Mouse (Mus musculus): ENCODE measurements around the gene Nsmce4a. TPM values are rescaled to one million over a fixed set of nuclear protein-coding genes. Genes with fewer than 3 reads are reported as not detected.

The Nsmce4a gene
- polyA plus RNA-seq, 1 experiment from 2014 or later, result 234 TPM

- ATAC-seq (ENCODE audit: insufficient number of reproducible peaks, low FRiP score, low TSS enrichment, low read depth), result no peak
- no peak overlapping the region for H3K4me2 ChIP-seq (ENCODE audit: low read depth, severe bottlenecking)
- 71% methylated on average over 4 of the region's 4 CpGs for WGBS
Measured at GRCm38 (mm10) chr7:130558592-130558991, 14.3 kb downstream of the Nsmce4a start.

GRCm38 (mm10) chr7:130555597-130555996 lies 17.3 kb downstream of the Nsmce4a start:
- WGBS, result 79% methylated on average over 5 of the region's 5 CpGs
- Histone ChIP-seq H3K9ac (ENCODE audit: low read length) (no peak overlapping the region), H3K4me3 (ENCODE audit: low read depth, low read length) (no peak overlapping the region), H3K27me3 (ENCODE audit: control insufficient read depth, insufficient read depth, low read length) (no peaks in the 10 kb centered on the region), H3K4me1 (ENCODE audit: control insufficient read depth, insufficient read depth, low read length) (no peaks in the 10 kb centered on the region), H3K9me3 (ENCODE audit: control insufficient read depth, low read length) (no peaks in the 10 kb centered on the region), H3K4me2 (ENCODE audit: low read depth, severe bottlenecking) (no peak overlapping the region), H3K36me3 (ENCODE audit: control insufficient read depth, insufficient read depth, low read length) (no peaks in the 10 kb centered on the region), H3K27ac (replicated peaks; ENCODE audit: low read depth, low read length) (no peak overlapping the region)
- DNase-seq (ENCODE audit: low spot score), result no peak
- ATAC-seq (ENCODE audit: insufficient number of reproducible peaks, low FRiP score, low TSS enrichment, low read depth), result no peak

More at GRCm38 (mm10) chr7:130558592-130558991, 14.3 kb downstream of the Nsmce4a start:
- H3K36me3 ChIP-seq (ENCODE audit: control insufficient read depth, insufficient read depth, low read length), result no peaks in the 10 kb centered on the region
- no peaks in the 10 kb centered on the region for H3K4me1 ChIP-seq (ENCODE audit: control insufficient read depth, insufficient read depth, low read length)
- DNase-seq (ENCODE audit: low spot score), result no peak
- no peaks in the 10 kb centered on the region for H3K9me3 ChIP-seq (ENCODE audit: control insufficient read depth, low read length)
- no peak overlapping the region for H3K9ac ChIP-seq (ENCODE audit: low read length)
- H3K27ac ChIP-seq (replicated peaks; ENCODE audit: low read depth, low read length), result no peak overlapping the region
- no peak overlapping the region for H3K4me3 ChIP-seq (ENCODE audit: low read depth, low read length)
- H3K27me3 ChIP-seq (ENCODE audit: control insufficient read depth, insufficient read depth, low read length), result no peaks in the 10 kb centered on the region

GRCm38 (mm10) chr7:130553321-130553720 lies 19.6 kb downstream of the Nsmce4a start:
- WGBS, result 75% methylated on average over 4 of the region's 4 CpGs
- no peak overlapping the region for H3K27ac ChIP-seq (replicated peaks; ENCODE audit: low read depth, low read length)
- DNase-seq (ENCODE audit: low spot score), result no peak

GRCm38 (mm10) chr7:130552780-130553179 lies 20.1 kb downstream of the Nsmce4a start:
- ATAC-seq (ENCODE audit: insufficient number of reproducible peaks, low FRiP score, low TSS enrichment, low read depth) (no peak), DNase-seq (ENCODE audit: low spot score) (no peak)
- Histone ChIP-seq H3K9ac (ENCODE audit: low read length) (no peak overlapping the region), H3K4me3 (ENCODE audit: low read depth, low read length) (no peak overlapping the region), H3K36me3 (ENCODE audit: control insufficient read depth, insufficient read depth, low read length) (no peaks in the 10 kb centered on the region), H3K9me3 (ENCODE audit: control insufficient read depth, low read length) (no peaks in the 10 kb centered on the region), H3K4me2 (ENCODE audit: low read depth, severe bottlenecking) (no peak overlapping the region), H3K4me1 (ENCODE audit: control insufficient read depth, insufficient read depth, low read length) (no peaks in the 10 kb centered on the region), H3K27ac (replicated peaks; ENCODE audit: low read depth, low read length) (no peak overlapping the region), H3K27me3 (ENCODE audit: control insufficient read depth, insufficient read depth, low read length) (no peaks in the 10 kb centered on the region)
- WGBS, result 73% methylated on average over 5 of the region's 5 CpGs

More at GRCm38 (mm10) chr7:130553321-130553720, 19.6 kb downstream of the Nsmce4a start:
- H3K4me1 ChIP-seq (ENCODE audit: control insufficient read depth, insufficient read depth, low read length), result no peaks in the 10 kb centered on the region
- no peak overlapping the region for H3K9ac ChIP-seq (ENCODE audit: low read length)
- no peaks in the 10 kb centered on the region for H3K36me3 ChIP-seq (ENCODE audit: control insufficient read depth, insufficient read depth, low read length)
- H3K9me3 ChIP-seq (ENCODE audit: control insufficient read depth, low read length), result no peaks in the 10 kb centered on the region
- no peak for ATAC-seq (ENCODE audit: insufficient number of reproducible peaks, low FRiP score, low TSS enrichment, low read depth)
- no peak overlapping the region for H3K4me3 ChIP-seq (ENCODE audit: low read depth, low read length)
- no peak overlapping the region for H3K4me2 ChIP-seq (ENCODE audit: low read depth, severe bottlenecking)
- H3K27me3 ChIP-seq (ENCODE audit: control insufficient read depth, insufficient read depth, low read length), result no peaks in the 10 kb centered on the region

GRCm38 (mm10) chr7:130547635-130548175 lies 25.2 kb downstream of the Nsmce4a start:
- Histone ChIP-seq H3K4me1 (ENCODE audit: control insufficient read depth, insufficient read depth, low read length) (peaks cover 5% of the 10 kb centered on the region), H3K4me2 (ENCODE audit: low read depth, severe bottlenecking) (no peak overlapping the region), H3K9ac (ENCODE audit: low read length) (no peak overlapping the region), H3K4me3 (ENCODE audit: low read depth, low read length) (no peak overlapping the region), H3K9me3 (ENCODE audit: control insufficient read depth, low read length) (no peaks in the 10 kb centered on the region), H3K27me3 (ENCODE audit: control insufficient read depth, insufficient read depth, low read length) (no peaks in the 10 kb centered on the region), H3K27ac (replicated peaks; ENCODE audit: low read depth, low read length) (no peak overlapping the region; the same call in 1 of the 2 replicates), H3K36me3 (ENCODE audit: control insufficient read depth, insufficient read depth, low read length) (peaks cover 5% of the 10 kb centered on the region; the same call in 1 of the 2 replicates)
- 84% methylated on average over 12 of the region's 12 CpGs for WGBS
- DNase-seq (ENCODE audit: low spot score) (no peak), ATAC-seq (ENCODE audit: insufficient number of reproducible peaks, low FRiP score, low TSS enrichment, low read depth) (no peak)

GRCm38 (mm10) chr7:130546791-130547484 lies 26.0 kb downstream of the Nsmce4a start:
- peak overlapping the region; percentile 67 for H3K4me3 ChIP-seq (ENCODE audit: low read depth, low read length)
- peak overlapping the region; percentile 100 for H3K27ac ChIP-seq (replicated peaks; ENCODE audit: low read depth, low read length)
- H3K27me3 ChIP-seq (ENCODE audit: control insufficient read depth, insufficient read depth, low read length), result no peaks in the 10 kb centered on the region
- WGBS, result under 1% methylated on average over 82 of the region's 84 CpGs
- H3K9me3 ChIP-seq (ENCODE audit: control insufficient read depth, low read length), result no peaks in the 10 kb centered on the region
- peak overlapping the region; percentile 98 for H3K9ac ChIP-seq (ENCODE audit: low read length)
- H3K4me2 ChIP-seq (ENCODE audit: low read depth, severe bottlenecking), result peak overlapping the region; percentile 70
- peaks cover 8% of the 10 kb centered on the region; the same call in 1 of the 2 replicates for H3K36me3 ChIP-seq (ENCODE audit: control insufficient read depth, insufficient read depth, low read length)
- H3K4me1 ChIP-seq (ENCODE audit: control insufficient read depth, insufficient read depth, low read length), result peaks cover 5% of the 10 kb centered on the region
- peak; percentile 98 for DNase-seq (ENCODE audit: low spot score)
- peak; percentile 92 for ATAC-seq (ENCODE audit: insufficient number of reproducible peaks, low FRiP score, low TSS enrichment, low read depth)

GRCm38 (mm10) chr7:130546421-130546790 lies 26.5 kb downstream of the Nsmce4a start:
- 9% methylated on average over 7 of the region's 7 CpGs for WGBS
- Histone ChIP-seq H3K27ac (replicated peaks; ENCODE audit: low read depth, low read length) (peak overlapping the region; percentile 100), H3K9ac (ENCODE audit: low read length) (peak overlapping the region; percentile 98)

GRCm38 (mm10) chr7:130545893-130546292 lies 27.0 kb downstream of the Nsmce4a start:
- DNase-seq (ENCODE audit: low spot score) (no peak), ATAC-seq (ENCODE audit: insufficient number of reproducible peaks, low FRiP score, low TSS enrichment, low read depth) (no peak)
- Histone ChIP-seq H3K9ac (ENCODE audit: low read length) (peak overlapping the region; percentile 98), H3K4me3 (ENCODE audit: low read depth, low read length) (peak overlapping the region; percentile 67), H3K4me2 (ENCODE audit: low read depth, severe bottlenecking) (peak overlapping the region; percentile 70), H3K27me3 (ENCODE audit: control insufficient read depth, insufficient read depth, low read length) (no peaks in the 10 kb centered on the region), H3K4me1 (ENCODE audit: control insufficient read depth, insufficient read depth, low read length) (peaks cover 5% of the 10 kb centered on the region), H3K9me3 (ENCODE audit: control insufficient read depth, low read length) (no peaks in the 10 kb centered on the region), H3K36me3 (ENCODE audit: control insufficient read depth, insufficient read depth, low read length) (peaks cover 8% of the 10 kb centered on the region; the same call in 1 of the 2 replicates), H3K27ac (replicated peaks; ENCODE audit: low read depth, low read length) (no peak overlapping the region; the same call in 1 of the 2 replicates)
- 59% methylated on average over 3 of the region's 3 CpGs for WGBS

More at GRCm38 (mm10) chr7:130546421-130546790, 26.5 kb downstream of the Nsmce4a start:
- H3K9me3 ChIP-seq (ENCODE audit: control insufficient read depth, low read length), result no peaks in the 10 kb centered on the region
- H3K4me1 ChIP-seq (ENCODE audit: control insufficient read depth, insufficient read depth, low read length), result peaks cover 5% of the 10 kb centered on the region
- no peaks in the 10 kb centered on the region for H3K27me3 ChIP-seq (ENCODE audit: control insufficient read depth, insufficient read depth, low read length)
- no peak for ATAC-seq (ENCODE audit: insufficient number of reproducible peaks, low FRiP score, low TSS enrichment, low read depth)
- H3K4me2 ChIP-seq (ENCODE audit: low read depth, severe bottlenecking), result peak overlapping the region; percentile 70
- H3K4me3 ChIP-seq (ENCODE audit: low read depth, low read length), result peak overlapping the region; percentile 67
- no peak for DNase-seq (ENCODE audit: low spot score)
- H3K36me3 ChIP-seq (ENCODE audit: control insufficient read depth, insufficient read depth, low read length), result peaks cover 8% of the 10 kb centered on the region; the same call in 1 of the 2 replicates
